Mouse (Mus musculus) liver, postnatal 0 days (tissue): ENCODE results near the gene Camp. TPM values are rescaled to one million over a fixed set of nuclear protein-coding genes. Genes with fewer than 3 reads are reported as not detected.

Experiments
- ATAC-seq: fragments of 200-750 bp; cut with Nextera tagmentation; 2 replicates; pipeline ENCODE4 v1.8.0; 2017; ENCODE audit warnings: mild to moderate bottlenecking, moderate library complexity
- DNase-seq: peaks from one replicate; pipeline ENCODE4 v3.0.0-alpha.2; 2016
- H3K27ac ChIP-seq: fragments of 300-500 bp; sonication (generic); 2 replicates; pipeline ENCODE4 v1.5.1; 2014; ENCODE audit warnings: antibody characterized with exemption, moderate library complexity, mild to moderate bottlenecking, low read depth
- H3K27me3 ChIP-seq: fragments of 300-500 bp; sonication (generic); 2 replicates; pipeline ENCODE4 v1.6.1; 2014; ENCODE audit warnings: low read length, control low read depth, mixed read lengths; ENCODE audit not compliant: insufficient read depth
- H3K36me3 ChIP-seq: fragments of 300-500 bp; sonication (generic); replicated peaks from 2 replicates; pipeline ENCODE4 v1.6.1; 2014; ENCODE audit warnings: mild to moderate bottlenecking, control low read depth, low read length, moderate library complexity, mixed read lengths; ENCODE audit not compliant: insufficient read depth
- H3K4me1 ChIP-seq: fragments of 300-500 bp; sonication (generic); 2 replicates; pipeline ENCODE4 v1.6.1; 2014; ENCODE audit warnings: antibody characterized with exemption, mild to moderate bottlenecking, control low read depth; ENCODE audit not compliant: insufficient read depth
- H3K4me2 ChIP-seq: fragments of 300-500 bp; sonication (generic); 2 replicates; pipeline ENCODE4 v1.6.1; 2014; ENCODE audit warnings: low read depth, mild to moderate bottlenecking, low read length, moderate library complexity, mixed read lengths
- H3K4me3 ChIP-seq: fragments of 300-500 bp; sonication (generic); 2 replicates; pipeline ENCODE4 v1.5.1; 2014; ENCODE audit warnings: low read depth, low read length
- H3K9ac ChIP-seq: fragments of 300-500 bp; sonication (generic); replicated peaks from 2 replicates; pipeline ENCODE4 v1.6.1; 2014; ENCODE audit warnings: mild to moderate bottlenecking, moderate library complexity
- H3K9me3 ChIP-seq: fragments of 300-500 bp; sonication (generic); 2 replicates; pipeline ENCODE4 v1.6.1; 2016; ENCODE audit warnings: mild to moderate bottlenecking, control low read depth, low read length, mixed read lengths
- CTCF ChIP-seq: sonication (generic); IDR thresholded peaks from 2 replicates; pipeline ENCODE4 v1.5.1; 2016; ENCODE audit warnings: antibody characterized with exemption, low read depth
- EP300 ChIP-seq: IDR thresholded peaks from 2 replicates; pipeline ENCODE4 v1.6.1; 2016; ENCODE audit warnings: antibody characterized with exemption, low read depth, mild to moderate bottlenecking
- WGBS: fragments of 180-500 bp; shearing (Covaris S2); extraction: QIAGEN DNeasy Blood & Tissue Kit; methylation state at CpG from one replicate; pipeline ENCODE4 v1.1.7; 2014; ENCODE audit not compliant: insufficient replicate concordance; 5-methylcytosine and 5-hydroxymethylcytosine counted together
- polyA plus RNA-seq: library from polyadenylated mRNA; unstranded; fragments of >200 nt; fragmentation: Nextera tagmentation; extraction: Ambion mirVana; gene quantifications from 2 replicates; pipeline ENCODE4 v1.2.1, GENCODE M21; 2015

The Camp gene
- polyA plus RNA-seq, 1 experiment from 2014 or later = 659 TPM

DNA sequence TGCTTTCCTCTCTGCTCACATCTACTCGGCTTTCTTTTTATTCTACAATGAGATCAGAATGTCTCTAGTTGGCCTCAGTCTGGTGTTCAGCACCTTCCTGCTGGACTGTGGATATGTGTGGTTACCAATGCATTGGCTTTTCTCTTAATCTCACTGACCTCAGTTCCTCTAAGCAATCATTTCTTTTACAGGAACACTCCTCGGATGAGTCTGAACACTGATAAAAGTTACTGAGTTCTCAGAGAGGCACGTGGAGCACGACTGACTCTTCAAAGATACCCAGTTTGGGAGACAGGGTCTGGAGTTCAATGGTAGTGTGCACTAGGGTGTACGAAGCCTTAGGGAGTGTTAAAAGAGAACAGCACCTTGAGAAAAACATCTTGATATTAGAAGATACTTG is 23.2 kb downstream of the Camp start:
- WGBS = 38% methylated on average over 5 of the region's 5 CpGs
- no peak for TF ChIP-seq CTCF
- no peak for TF ChIP-seq EP300
- H3K9ac ChIP-seq = no peak overlapping the region
- no peak for DNase-seq
- H3K27ac ChIP-seq = no peak overlapping the region
- no peaks in the 10 kb centered on the region for H3K36me3 ChIP-seq
- H3K4me1 ChIP-seq = no peaks in the 10 kb centered on the region
- no peak overlapping the region for H3K4me3 ChIP-seq
- no peaks in the 10 kb centered on the region for H3K9me3 ChIP-seq
- no peak overlapping the region for H3K4me2 ChIP-seq
- H3K27me3 ChIP-seq = no peaks in the 10 kb centered on the region
- no peak for ATAC-seq

DNA sequence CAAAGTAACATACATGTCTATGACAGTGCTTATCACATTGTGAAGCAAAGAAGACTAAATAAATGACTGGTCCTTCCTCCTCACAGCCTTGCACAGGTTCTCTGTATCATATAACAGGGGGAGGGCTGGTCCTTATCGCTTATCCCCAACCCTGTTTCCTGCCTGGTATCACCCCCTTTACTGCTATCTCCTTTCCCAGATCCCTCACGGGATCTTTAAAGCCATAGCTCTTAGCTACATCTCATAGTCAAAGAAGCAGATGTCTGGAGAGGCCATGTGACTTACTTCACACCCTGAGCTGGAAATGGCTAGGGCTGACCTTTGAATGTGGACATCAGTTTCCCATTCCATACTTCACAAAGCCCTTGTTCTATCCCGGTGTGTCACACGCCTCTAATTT is 23.7 kb downstream of the Camp start:
- DNase-seq (no peak), ATAC-seq (no peak)
- whole genome bisulfite sequencing = 37% methylated on average over 4 of the region's 4 CpGs
- Histone ChIP-seq H3K27me3 (no peaks in the 10 kb centered on the region), H3K27ac (no peak overlapping the region), H3K4me2 (no peak overlapping the region), H3K4me3 (no peak overlapping the region), H3K4me1 (no peaks in the 10 kb centered on the region), H3K9ac (no peak overlapping the region), H3K9me3 (no peaks in the 10 kb centered on the region), H3K36me3 (no peaks in the 10 kb centered on the region)
- TF ChIP-seq CTCF (no peak), EP300 (no peak)

DNA sequence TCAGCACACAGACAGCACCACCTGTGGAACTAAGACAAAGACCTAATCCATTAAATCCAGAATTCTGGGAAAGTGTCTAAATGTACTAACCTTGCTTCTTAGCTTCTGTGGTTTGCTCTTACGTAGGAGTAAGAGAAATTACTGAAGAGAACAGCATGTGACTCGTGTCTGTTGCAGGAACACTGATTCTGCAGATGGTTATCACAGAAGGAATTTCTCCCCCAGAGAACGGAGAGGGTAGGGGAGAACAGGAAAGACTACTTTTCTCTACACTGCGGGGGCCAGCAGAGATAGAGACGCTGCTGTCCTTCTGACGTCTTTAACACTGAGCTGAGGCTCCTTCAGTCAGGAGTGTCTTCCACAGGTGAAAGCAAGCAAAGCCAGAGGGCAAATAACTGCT is 33.1 kb downstream of the Camp start:
- H3K9ac ChIP-seq = no peak overlapping the region
- H3K27me3 ChIP-seq = no peaks in the 10 kb centered on the region
- TF ChIP-seq CTCF (no peak), EP300 (no peak)
- no peaks in the 10 kb centered on the region for H3K4me1 ChIP-seq
- H3K27ac ChIP-seq = no peak overlapping the region
- WGBS = 27% methylated on average over 6 of the region's 6 CpGs
- ATAC-seq = no peak
- H3K36me3 ChIP-seq = no peaks in the 10 kb centered on the region
- no peak for DNase-seq
- H3K4me2 ChIP-seq = no peak overlapping the region
- no peaks in the 10 kb centered on the region for H3K9me3 ChIP-seq
- H3K4me3 ChIP-seq = no peak overlapping the region

DNA sequence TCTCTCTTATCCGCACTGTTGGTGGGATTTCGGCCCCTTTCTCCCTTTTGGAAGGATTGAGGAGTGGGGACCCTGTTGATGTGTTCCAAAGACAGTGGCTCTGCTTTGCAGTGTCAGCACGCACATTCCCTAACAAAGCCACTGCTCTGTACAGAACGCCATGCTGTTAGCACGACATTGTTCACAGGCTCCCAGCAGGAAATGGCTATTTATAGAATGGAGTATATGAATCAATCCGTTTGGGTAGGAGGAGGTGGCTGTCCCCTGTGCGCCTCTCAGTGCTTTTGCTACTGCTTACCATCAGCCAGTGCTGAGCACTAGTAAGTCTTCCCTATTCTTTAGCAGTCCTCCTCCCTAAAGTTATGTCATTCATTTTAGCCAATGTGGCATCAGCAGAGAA is 36.0 kb downstream of the Camp start:
- H3K27me3 ChIP-seq = no peaks in the 10 kb centered on the region
- H3K36me3 ChIP-seq = no peaks in the 10 kb centered on the region
- H3K4me1 ChIP-seq = no peaks in the 10 kb centered on the region
- no peak overlapping the region for H3K9ac ChIP-seq
- H3K9me3 ChIP-seq = no peaks in the 10 kb centered on the region
- no peak for ATAC-seq
- H3K27ac ChIP-seq = no peak overlapping the region
- DNase-seq = no peak
- TF ChIP-seq EP300 (no peak), CTCF (no peak)
- no peak overlapping the region for H3K4me2 ChIP-seq
- WGBS = 44% methylated on average over 7 of the region's 7 CpGs
- no peak overlapping the region for H3K4me3 ChIP-seq

DNA sequence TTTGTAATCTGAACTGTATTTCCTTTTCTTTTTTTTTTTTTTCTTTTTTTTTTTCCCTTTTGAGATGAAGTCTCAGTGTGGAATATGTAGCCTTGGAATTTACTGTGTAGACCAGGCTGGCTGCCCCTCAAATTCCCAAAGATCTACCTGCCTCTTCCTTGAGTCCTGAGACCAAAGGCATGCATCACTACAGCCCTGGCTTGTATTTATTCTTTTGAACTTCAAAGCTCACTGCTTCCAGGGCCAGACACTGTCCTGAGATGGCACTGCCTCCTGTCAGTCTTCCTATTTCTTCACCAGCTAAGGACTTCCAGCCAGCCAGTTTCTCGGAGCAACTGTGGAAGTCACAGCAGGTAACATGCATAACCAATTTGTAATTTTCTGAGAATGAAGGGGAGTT is 37.4 kb downstream of the Camp start, which contains the start of gene Spink8:
Gene Spink8 (plus strand): TSS at position 301 of the 400 bp plus-strand sequence.
- TF ChIP-seq EP300 (no peak), CTCF (no peak)
- H3K27me3 ChIP-seq = no peaks in the 10 kb centered on the region
- no peak within 1 kb of the TSS for H3K4me2 ChIP-seq
- DNase-seq = no peak
- H3K36me3 ChIP-seq = no peaks in the 10 kb centered on the region
- 62% methylated on average over 1 of the region's 1 CpGs for WGBS
- H3K9me3 ChIP-seq = no peaks in the 10 kb centered on the region
- no peaks in the 10 kb centered on the region; the same call in none of the 2 replicates for H3K4me1 ChIP-seq
- H3K4me3 ChIP-seq = no peak within 1 kb of the TSS
- no peak within 1 kb of the TSS for H3K27ac ChIP-seq
- H3K9ac ChIP-seq = no peak within 1 kb of the TSS
- ATAC-seq = no peak

DNA sequence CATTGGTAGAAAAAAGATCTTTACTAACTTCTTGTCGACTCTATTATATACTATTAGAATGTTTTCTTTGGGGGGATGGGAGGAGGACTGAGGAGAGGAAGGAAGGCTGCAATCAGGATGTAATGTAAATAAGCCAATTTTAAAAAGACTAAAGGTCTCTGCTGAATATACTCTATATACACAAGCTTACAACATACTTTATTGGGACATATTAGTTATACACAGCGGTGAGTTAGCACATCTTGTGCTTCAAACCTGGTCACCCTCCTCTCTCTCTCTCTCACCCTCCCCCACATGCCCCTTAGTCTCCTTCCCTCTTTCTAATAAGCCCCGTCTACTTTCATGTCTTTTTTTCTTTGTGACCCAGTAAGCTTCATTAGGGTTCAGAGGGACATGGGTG is 41.5 kb downstream of the Camp start:
- H3K4me1 ChIP-seq = no peaks in the 10 kb centered on the region; the same call in none of the 2 replicates
- DNase-seq = no peak
- 17% methylated on average over 3 of the region's 3 CpGs for WGBS
- peak; percentile 91 for ATAC-seq
- no peak overlapping the region for H3K9ac ChIP-seq
- H3K4me3 ChIP-seq = no peak overlapping the region
- TF ChIP-seq EP300 = peak; percentile 60; the same call in 1 of the 2 replicates
- no peak for TF ChIP-seq CTCF
- no peak overlapping the region for H3K4me2 ChIP-seq
- no peaks in the 10 kb centered on the region for H3K9me3 ChIP-seq
- peak overlapping the region; percentile 58; the same call in 1 of the 2 replicates for H3K27ac ChIP-seq
- no peaks in the 10 kb centered on the region for H3K27me3 ChIP-seq
- H3K36me3 ChIP-seq = no peaks in the 10 kb centered on the region

DNA sequence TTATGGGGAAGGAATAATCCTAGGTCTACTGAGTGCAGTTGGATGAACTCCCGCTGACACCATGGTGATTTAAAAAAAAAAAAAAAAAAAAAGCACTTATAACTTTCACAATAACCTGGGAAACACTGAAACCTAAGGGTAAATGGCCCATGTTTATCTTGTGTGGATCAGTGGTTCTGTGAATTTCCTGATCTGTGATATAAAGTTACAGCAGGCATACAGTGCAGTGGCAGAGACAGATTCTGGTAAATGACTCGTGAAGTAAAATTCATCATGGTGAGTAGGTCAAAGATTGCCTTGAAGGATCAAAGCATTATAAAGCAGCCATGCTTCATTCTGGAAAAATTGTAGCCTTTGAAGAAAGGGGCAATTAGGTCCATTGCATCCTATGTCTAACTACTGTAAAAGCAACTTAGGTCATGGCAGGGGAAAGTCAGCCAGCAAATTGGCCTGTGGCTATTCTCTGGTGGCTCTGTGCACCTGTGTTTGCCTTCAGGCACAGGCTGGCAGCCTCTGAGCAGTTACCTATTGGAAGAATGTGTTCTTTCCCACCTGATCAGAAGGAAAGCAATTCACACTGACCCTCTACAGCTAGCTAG is 42.6 kb downstream of the Camp start:
- no peak overlapping the region for H3K4me3 ChIP-seq
- H3K27ac ChIP-seq = 0 out of 2 replicates have a peak overlapping the region, but pooled peaks have one; percentile 29
- H3K4me1 ChIP-seq = no peaks in the 10 kb centered on the region; the same call in none of the 2 replicates
- DNase-seq = no peak
- no peak overlapping the region for H3K4me2 ChIP-seq
- H3K9me3 ChIP-seq = no peaks in the 10 kb centered on the region
- H3K27me3 ChIP-seq = no peaks in the 10 kb centered on the region
- 71% methylated on average over 2 of the region's 2 CpGs for WGBS
- no peak for ATAC-seq
- TF ChIP-seq EP300 (no peak), CTCF (no peak)
- H3K9ac ChIP-seq = no peak overlapping the region
- H3K36me3 ChIP-seq = no peaks in the 10 kb centered on the region
